Mouse (Mus musculus) bone marrow macrophage, adult 2 months (primary cell): ENCODE data around the gene Caprin2. TPM values are rescaled to one million over a fixed set of nuclear protein-coding genes. Genes with fewer than 3 reads are reported as not detected.
"Not testable (repeated sequence)": the region's sequence is repeated elsewhere in the genome, so short reads cannot be mapped to it uniquely, and the experiment has no call there.

Source experiments
- H3K27ac ChIP-seq: 2 replicates; pipeline ENCODE4 v1.5.1; 2012; ENCODE audit warnings: low read depth, low read length; ENCODE audit not compliant: insufficient read depth
- H3K4me1 ChIP-seq: 2 replicates; pipeline ENCODE4 v1.6.1; 2012; ENCODE audit warnings: low read length; ENCODE audit not compliant: control insufficient read depth, insufficient read depth
- H3K4me3 ChIP-seq: 2 replicates; pipeline ENCODE4 v1.5.1; 2012; ENCODE audit warnings: mild to moderate bottlenecking, low read length, moderate library complexity; ENCODE audit not compliant: insufficient read depth
- CTCF ChIP-seq: IDR thresholded peaks from 2 replicates; pipeline ENCODE4 v1.5.1; 2012; ENCODE audit warnings: low read depth, mild to moderate bottlenecking, low read length, moderate library complexity
- POLR2A ChIP-seq: IDR thresholded peaks from 2 replicates; pipeline ENCODE4 v1.6.1; 2012; ENCODE audit warnings: mild to moderate bottlenecking, low read depth, low read length, borderline replicate concordance
- polyA plus RNA-seq: library from polyadenylated mRNA; stranded (reverse); fragments of >200 nt; gene quantifications from 2 replicates; pipeline ENCODE4 v1.2.4, GENCODE M21; 2012; ENCODE audit not compliant: missing spikeins, insufficient read depth, insufficient read length

Caprin2 gene
- polyA plus RNA-seq, result 8.3 and 9.5 TPM in 2 replicates

GRCm38 (mm10) chr6:148895773-148896506, at the start of gene Caprin2:
Gene Caprin2 (minus strand): TSS chr6:148896237.
- Histone ChIP-seq H3K27ac (no peak within 1 kb of the TSS), H3K4me3 (peak within 1 kb of the TSS; percentile 75), H3K4me1 (0 out of 2 replicates have a peak, but pooled peaks cover 5% of the 10 kb centered on the region)
- TF ChIP-seq POLR2A (peak; percentile 39; the same call in 1 of the 2 replicates), CTCF (no peak)

DNA sequence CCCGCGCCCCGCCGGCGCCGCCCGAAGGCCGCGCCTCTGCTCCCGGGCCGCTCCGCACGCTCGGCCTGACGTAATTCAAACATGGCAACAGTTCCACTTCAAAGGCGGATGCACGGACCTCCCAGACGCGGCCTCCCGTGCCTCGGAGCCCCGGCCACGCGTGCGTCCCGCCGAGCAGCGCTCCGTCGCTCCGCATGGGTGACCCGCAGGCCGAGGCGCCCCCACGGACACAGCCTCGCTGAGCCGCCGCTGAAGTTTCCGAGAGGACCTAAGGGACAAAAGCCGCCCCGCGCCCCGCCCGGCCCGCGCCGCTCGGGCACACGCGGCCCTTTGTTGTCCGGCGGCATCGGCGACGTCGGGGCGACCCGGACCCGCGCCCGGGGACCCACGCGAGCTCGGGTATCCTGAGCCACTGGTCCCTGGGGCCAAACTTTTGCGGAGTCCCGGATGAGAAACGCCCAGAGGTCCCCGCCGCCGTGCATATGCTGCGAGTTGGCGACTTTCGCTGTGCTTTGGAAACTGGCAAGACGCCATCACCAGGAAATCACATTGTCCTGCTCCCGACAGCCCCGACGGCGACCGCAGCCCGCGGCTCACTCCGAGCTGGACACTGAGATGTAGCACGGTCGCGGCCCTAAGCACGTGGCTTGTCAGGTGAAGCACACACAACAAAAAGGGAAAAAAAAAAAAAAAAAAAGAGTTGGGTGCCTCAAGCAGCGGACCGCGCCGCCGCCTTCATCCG, 48.9 kb upstream of the Caprin2 start:
- TF ChIP-seq POLR2A, result no peak
- no peak for TF ChIP-seq CTCF
- H3K4me3 ChIP-seq, result peak overlapping the region; percentile 98
- peak overlapping the region; percentile 56 for H3K27ac ChIP-seq
- H3K4me1 ChIP-seq, result peaks cover 14% of the 10 kb centered on the region

- H3K4me3 ChIP-seq, result peak overlapping the region; percentile 98
- TF ChIP-seq POLR2A (no peak), CTCF (no peak)
Measured at GRCm38 (mm10) chr6:148944344-148944766, 48.3 kb upstream of the Caprin2 start.

GRCm38 (mm10) chr6:148943695-148944094, 47.7 kb upstream of the Caprin2 start:
- TF ChIP-seq POLR2A (no peak), CTCF (no peak)
- Histone ChIP-seq H3K27ac (no peak overlapping the region), H3K4me3 (peak overlapping the region; percentile 98), H3K4me1 (peaks cover 14% of the 10 kb centered on the region)

More at GRCm38 (mm10) chr6:148944344-148944766, 48.3 kb upstream of the Caprin2 start:
- H3K27ac ChIP-seq, result peak overlapping the region; percentile 56
- peaks cover 14% of the 10 kb centered on the region for H3K4me1 ChIP-seq

GRCm38 (mm10) chr6:148942406-148942805, 46.4 kb upstream of the Caprin2 start:
- no peak overlapping the region for H3K27ac ChIP-seq
- peaks cover 16% of the 10 kb centered on the region for H3K4me1 ChIP-seq
- TF ChIP-seq CTCF, result no peak
- no peak overlapping the region for H3K4me3 ChIP-seq

- H3K4me3 ChIP-seq, result no peak overlapping the region
- no peak overlapping the region for H3K27ac ChIP-seq
- peaks cover 14% of the 10 kb centered on the region for H3K4me1 ChIP-seq
- no peak for TF ChIP-seq POLR2A
- no peak for TF ChIP-seq CTCF
Measured at GRCm38 (mm10) chr6:148941880-148942279, 45.8 kb upstream of the Caprin2 start.

GRCm38 (mm10) chr6:148940383-148940782, 44.3 kb upstream of the Caprin2 start:
- H3K27ac ChIP-seq, H3K4me3 ChIP-seq: not testable (repeated sequence)
- peaks cover 17% of the 10 kb centered on the region for H3K4me1 ChIP-seq

DNA sequence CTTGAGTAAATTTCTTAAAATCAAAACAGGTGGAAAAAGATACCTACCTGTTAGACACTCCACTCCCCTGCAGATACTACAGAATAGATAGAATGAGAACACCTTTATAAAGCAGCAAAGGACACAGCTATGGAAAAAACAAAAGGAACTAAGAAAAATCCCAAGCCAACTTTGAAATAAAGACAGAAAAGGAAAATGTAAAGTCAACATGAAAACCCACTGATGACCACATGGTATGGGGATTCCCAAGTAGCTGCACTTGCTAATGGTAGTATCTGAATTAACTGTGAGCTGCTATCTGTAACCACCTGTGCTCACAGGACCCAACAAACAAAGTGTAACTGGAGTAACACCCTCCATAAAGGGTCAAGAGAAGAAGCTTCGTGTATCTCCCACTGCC, 41.7 kb upstream of the Caprin2 start:
- TF ChIP-seq CTCF (no peak), POLR2A (no peak)
- Histone ChIP-seq H3K27ac (no peak overlapping the region), H3K4me3 (no peak overlapping the region), H3K4me1 (peaks cover 19% of the 10 kb centered on the region)

GRCm38 (mm10) chr6:148934961-148935590, 39.0 kb upstream of the Caprin2 start:
- Histone ChIP-seq H3K27ac (no peak overlapping the region), H3K4me1 (peaks cover 14% of the 10 kb centered on the region)
- TF ChIP-seq POLR2A, result no peak
- TF ChIP-seq CTCF, result no peak

DNA sequence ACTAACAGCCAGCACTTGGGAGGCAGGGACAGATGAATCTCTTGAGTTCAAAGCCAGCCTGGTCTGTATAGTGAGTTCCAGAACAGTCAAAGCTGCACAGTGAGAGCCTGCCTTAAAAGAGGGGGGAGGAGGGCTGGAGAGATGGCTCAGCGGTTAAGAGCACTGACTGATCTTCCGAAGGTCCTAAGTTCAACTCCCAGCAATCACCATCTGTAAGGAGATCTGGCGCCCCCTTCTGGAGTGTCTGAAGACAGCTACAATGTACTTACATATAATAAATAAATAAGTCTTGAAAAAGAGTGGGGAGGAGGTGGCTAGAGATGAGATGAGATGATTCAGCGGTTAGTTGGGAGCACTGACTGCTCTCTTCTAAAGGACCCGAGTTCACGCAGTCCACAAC, 35.2 kb upstream of the Caprin2 start:
- TF ChIP-seq POLR2A (no peak), CTCF (peak; percentile 31; the same call in 1 of the 2 replicates)
- Histone ChIP-seq H3K4me3 (no peak overlapping the region), H3K4me1 (peaks cover 11% of the 10 kb centered on the region), H3K27ac (no peak overlapping the region)

More at GRCm38 (mm10) chr6:148934961-148935590, 39.0 kb upstream of the Caprin2 start:
- no peak overlapping the region for H3K4me3 ChIP-seq
